Mouse (Mus musculus): ENCODE results near the gene Mafk. TPM values are rescaled to one million over a fixed set of nuclear protein-coding genes. Genes with fewer than 3 reads are reported as not detected.

Mafk gene
- total RNA-seq, 2 experiments from 2014 or later = 8.2 to 8.8 TPM

DNA sequence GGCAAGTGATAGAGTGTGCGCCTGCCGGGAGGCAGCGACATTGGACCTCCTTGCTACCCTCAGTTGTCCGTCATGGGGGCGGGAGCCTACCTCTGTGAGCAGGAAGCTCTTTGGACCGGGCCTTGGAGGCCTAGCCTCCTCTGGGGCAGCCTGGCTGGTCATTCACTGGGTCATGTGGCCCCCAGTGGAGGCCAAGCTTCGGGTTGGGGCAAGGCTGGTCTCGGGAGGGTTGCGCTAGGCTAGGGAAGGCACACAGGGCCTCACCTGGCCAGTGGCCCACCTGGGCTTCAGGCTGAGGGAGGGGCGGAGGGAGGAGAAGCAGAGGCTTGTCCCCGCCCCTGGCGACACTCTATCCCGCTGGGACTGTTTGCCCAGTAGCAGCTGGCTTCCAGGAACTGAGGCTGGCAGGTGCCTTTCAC, 22.7 kb downstream of the Mafk start:
- no peak for DNase-seq (ENCODE audit: low spot score in 2 of 2)
- intact Hi-C loops (cut with DNase I) = no loop called here

DNA sequence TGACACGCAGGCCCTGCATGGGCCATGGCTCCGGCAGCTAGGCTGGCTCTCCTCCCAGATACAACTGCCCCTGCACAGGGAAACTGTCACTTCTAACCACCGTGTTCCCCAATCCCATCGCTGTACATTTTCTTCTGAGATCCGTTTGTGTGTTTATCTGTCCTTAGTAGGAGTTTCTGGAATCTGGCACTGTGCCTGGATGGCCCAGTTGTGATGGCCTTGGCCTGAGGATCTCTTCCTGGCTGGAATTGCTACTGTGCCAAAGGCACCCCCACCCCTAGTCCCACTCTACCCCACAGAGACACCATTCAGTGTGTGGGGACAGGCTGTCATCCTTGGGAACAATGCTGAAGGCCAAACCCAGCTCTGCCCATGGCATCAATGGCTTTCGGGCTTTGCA, 24.7 kb downstream of the Mafk start:
- intact Hi-C loops (cut with DNase I) = no loop called here
- DNase-seq (ENCODE audit: low spot score in 2 of 2) = no peak

DNA sequence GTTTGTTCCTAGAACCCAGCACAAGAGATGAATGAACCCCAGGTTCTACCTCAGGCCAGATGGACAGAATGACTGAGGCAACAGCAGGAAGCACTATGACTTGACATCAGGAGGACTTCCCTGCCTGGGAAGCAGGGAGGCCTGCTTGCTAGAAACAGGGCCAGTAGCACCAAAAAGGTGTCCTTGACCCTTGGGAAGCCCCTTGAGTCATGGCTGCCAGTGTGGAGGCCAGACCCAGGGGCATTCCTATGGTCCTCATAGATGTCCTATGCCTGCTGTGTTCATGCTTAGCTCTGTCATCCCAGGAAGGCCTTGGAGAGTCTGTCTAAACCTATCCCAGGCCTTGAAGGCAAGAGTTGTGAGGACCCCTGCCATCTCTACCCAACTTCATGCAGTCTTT, 25.1 kb downstream of the Mafk start:
- intact Hi-C loops (cut with DNase I) = no loop called here
- DNase-seq (ENCODE audit: low spot score in 2 of 2) = no peak

DNA sequence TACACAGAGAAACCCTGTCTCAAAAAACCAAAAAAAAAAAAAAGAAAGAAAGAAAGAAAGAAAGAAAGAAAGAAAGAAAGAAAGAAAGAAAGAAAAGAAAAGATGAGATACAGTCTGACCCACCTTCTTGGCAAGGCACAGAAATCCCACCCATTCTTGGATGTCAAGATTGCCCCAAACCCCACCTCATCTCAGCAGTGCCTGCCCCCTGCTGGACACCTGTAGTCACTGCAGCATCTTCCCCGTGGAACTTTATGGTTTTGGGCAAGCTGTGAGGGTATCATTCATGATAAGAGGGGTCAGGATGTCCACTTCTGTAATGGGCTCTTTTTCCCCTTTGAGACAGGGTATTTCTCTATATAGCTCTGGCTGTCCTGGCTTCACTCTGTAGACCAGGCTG, 26.0 kb downstream of the Mafk start:
- intact Hi-C loops (cut with DNase I) = no loop called here
- DNase-seq (ENCODE audit: low spot score in 2 of 2) = no peak

DNA sequence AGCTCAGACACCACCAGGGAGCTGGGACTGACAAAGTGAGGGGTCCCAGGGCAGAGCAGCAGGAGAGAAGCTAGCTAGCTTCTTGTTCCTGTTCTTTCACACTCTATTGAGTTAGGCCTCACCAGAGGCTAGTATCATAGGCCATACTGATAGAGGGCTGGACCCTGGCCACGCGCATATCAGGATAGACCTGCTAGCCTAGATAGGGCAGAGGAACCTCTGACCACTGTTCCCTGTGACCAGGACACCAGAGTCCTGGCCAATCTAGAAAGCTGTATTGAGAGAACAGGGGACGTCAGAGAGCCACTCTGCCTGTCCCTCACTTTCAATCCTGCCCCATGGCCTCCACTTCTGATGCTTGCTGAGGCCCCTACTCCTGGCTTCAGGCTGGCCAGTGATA, 26.7 kb downstream of the Mafk start:
- intact Hi-C loops (cut with DNase I) = no loop called here
- DNase-seq (ENCODE audit: low spot score in 2 of 2) = no peak

DNA sequence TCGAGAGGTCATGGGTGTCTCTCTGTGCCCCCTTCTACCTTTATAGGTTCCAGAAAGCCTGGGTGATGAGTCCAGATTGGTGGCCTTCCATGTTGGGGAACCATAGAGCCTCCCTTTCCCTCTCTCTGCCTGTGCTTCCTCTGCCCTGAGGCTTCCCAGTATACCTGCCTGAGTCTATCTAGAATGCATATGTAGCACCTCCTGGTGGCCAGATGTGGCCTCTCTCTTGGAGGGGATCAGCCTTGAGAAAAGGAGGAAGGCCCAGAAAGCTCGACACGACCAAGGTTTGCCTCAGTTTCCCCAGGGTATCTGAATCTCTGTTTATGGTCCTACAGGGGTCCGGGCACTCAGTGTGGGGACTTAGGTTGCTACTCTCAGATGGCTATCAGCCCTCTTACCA, 27.5 kb downstream of the Mafk start:
- DNase-seq (ENCODE audit: low spot score in 2 of 2) = no peak
- intact Hi-C loops (cut with DNase I) = no loop called here

DNA sequence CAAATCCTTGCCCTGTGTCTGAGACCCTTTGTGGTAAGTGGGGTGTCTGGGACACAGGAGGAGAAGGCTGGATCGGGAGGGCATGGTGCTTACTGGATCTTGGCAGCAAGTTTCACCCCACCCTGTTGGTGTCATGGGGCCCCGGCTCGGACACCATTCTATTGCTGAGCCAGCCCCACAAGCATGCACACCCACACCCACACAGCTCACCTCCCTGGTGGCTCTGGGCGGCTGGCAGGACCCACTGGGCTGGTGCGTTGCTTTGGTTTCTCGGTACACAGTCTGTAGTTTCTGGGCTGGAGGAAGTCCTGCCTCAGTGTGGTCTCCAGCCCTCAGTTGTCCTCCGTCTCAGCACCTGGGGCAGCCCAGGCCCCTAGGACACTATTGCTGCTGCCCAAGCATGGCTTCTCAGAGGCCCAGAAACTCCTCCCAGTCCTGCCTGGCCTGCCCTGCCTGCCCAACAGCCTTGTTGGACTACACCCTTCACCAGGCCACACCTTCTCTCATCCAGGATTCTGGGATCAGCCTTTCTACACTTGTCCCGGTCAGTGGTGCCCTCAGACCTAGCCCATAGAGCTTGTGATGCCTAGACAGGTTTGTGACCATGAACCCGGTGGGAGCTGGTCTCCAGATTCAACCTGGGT, 28.3 kb downstream of the Mafk start, which contains the start of gene Tmem184a:
TSS of gene Tmem184a (minus strand) at position 380 of the 644 bp plus-strand sequence.
- intact Hi-C loops (cut with DNase I) = no loop called here
- DNase-seq (ENCODE audit: low spot score in 2 of 2) = no peak

DNA sequence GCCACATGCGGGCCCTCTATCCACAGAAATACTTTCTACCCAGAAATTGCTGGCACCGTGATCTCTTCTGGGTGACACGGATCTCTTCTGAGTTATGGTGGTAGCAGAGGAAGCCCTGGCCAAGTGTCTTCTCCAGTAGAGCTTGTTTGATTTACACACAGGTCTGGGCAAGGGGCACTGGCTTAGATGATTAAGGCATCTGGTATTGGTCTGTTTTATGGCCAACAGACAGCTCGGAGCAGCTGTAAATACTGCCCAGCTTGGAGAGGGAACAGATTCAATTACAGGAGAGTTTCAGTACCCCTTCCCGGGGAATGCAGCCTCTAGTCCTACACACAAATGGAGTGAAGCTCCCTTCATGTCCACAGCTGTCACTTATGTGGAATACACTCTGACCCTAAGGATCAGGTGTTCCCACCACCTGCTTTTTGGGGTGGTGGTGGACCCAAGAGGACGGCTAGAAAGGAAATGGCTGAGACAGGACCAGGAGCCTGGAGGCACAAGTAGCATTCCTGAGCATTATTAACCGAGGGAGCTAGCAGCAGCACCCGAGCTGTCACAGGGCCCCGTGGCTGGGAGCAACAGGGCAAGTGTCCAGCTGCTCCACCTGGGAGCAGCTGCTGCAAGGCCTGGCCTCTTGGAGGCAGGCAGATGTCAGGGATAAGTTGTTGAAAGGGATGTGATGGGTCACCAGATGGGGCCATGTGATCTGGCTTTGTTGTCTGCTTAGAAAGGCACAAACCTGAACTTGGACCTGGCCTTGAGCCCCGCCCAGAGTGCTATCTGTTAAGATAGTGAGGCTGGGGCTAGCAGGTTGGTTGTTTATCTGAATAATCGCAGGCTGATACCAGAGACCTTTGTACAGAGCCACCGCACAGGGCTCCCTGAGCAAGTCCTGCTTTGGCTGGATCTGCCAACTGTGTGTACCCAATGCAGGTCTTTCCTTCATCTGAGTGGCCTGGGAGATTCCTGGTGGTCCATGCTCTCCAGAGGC, 30.4 kb downstream of the Mafk start:
- DNase-seq (ENCODE audit: low spot score in 2 of 2) = no peak
- intact Hi-C loops (cut with DNase I) = no loop called here

DNA sequence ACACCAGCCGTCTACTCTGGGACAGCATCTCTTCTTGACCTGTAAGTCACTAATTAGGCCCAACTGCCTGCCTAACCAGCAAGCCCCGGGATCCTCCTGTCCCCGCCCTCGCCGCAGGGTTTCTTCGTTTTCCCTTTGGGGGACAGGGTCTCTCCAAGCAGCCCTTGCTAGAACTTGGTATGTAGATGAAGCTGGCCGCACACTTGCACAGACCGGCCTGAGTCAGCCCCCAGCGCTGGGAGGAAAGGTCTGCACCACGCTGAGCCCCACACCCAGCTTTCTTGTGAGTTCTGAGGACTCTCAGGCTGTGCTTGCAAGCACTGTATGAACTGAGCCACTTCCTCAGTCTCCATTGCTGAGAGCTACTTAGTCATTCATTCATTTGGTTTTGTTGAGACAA, 33.2 kb downstream of the Mafk start:
- DNase-seq (ENCODE audit: low spot score in 2 of 2) = no peak
- intact Hi-C loops (cut with DNase I) = no loop called here

DNA sequence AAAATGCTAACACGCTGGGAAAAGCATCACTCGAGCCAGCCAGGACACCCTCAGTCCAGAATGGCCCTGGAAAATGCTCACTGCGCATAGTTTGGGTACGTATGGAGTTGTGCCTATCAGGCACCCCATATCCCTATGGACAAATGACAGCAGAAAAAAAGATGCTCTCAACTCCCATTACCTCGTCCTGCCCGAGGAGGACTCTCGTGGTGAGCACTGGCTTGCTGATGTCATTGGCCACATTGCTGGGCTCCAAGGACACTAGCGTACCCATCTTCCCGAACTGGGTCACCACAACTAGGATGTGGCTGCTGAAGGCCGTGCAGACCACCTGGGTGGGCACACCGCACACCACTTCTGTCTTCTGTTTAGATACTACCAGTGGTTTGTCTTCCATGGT, 34.6 kb downstream of the Mafk start:
- intact Hi-C loops (cut with DNase I) = loop anchor here (5.0 kb wide), 1 partner anchor 49 kb away; the partner anchor contains the start of gene Ints1
- DNase-seq (ENCODE audit: low spot score in 2 of 2) = no peak

DNA sequence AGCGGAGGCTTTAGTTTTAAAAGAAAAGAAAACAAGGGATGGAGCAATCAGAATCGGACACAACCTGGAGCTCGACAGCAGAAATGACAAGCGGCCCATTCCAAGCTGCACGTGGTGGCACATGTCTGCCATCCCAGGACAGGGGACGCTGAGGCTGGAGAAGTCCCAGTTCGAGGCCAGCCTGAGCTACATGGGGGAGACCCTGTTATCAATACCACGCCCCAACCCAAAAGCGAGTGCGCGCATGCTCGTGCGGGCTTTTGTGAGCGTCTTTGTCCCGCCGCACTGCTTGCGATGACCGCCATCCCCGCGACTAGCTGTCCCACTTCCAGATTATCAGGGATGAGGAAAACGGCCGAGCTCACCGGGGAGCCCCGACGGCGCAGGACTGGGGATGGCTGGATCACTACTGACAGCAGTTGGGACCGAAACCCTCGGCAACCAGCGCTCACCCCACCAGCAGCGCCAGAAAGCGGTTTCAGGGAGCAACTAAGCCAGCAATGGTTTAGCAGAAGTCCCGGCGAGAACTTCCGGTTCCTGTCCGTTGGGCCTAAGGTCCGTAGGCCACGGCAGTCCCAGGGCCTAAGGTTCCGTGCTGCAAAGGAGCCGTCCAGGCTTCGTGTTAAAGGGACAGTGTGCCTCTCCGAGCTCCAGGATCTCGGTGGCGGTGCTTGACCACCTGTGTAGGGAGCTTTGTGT, 35.2 kb downstream of the Mafk start, which contains the start of the genes Gm26938 and Psmg3:
TSS of gene Gm26938 (minus strand) at position 51 of the 699 bp plus-strand sequence.
TSS of gene Psmg3 (minus strand) at position 529 of the 699 bp plus-strand sequence.
- intact Hi-C loops (cut with DNase I) = loop anchor here (5.0 kb wide), 1 partner anchor 49 kb away; the partner anchor contains the start of gene Ints1
- peak; percentile 91 to 92 for DNase-seq (ENCODE audit: low spot score in 2 of 2)

DNA sequence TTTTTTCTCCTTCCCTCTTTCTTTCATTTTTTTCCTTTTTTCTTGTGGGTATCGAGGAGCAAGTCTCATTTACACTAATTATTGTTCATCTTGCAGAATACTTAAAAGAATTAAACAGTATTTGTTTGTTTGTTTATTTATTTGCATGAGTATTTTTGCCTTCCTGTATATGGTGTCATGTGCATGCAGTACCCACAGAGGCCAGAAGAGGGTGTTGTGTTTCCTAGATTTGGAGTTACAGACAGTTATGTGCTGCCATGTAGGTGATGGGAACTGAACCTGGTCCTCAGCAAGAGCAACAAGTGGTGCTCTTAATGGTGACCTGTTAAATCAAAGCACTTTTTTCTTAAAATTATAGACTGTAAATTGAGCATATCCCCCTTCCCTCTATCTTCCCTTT, 36.3 kb downstream of the Mafk start:
- DNase-seq (ENCODE audit: low spot score in 2 of 2) = no peak
- intact Hi-C loops (cut with DNase I) = loop anchor here (5.0 kb wide), 1 partner anchor 50 kb away; the partner anchor contains the start of gene Ints1

DNA sequence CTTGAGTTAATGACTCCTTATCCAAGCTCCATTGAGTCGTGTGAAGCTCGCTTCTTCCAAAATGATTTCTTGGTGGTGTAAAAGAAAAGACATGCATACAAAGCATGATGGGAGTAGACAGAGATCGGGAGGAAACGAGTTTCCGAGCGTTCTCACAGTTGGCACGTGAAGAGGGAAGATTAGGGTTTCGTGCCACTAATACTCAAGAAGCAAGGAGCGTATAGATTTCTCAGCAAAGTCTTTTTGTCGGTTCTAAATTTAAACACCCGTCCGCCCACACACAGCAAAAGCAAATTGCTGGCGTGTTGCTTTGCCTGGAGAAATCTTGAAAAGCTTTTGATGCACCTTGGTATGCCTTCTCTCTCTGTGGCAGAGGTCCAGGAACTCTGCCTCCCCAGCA, 38.1 kb downstream of the Mafk start:
- intact Hi-C loops (cut with DNase I) = loop anchor here (5.0 kb wide), 1 partner anchor 52 kb away; the partner anchor contains the start of gene Ints1
- DNase-seq (ENCODE audit: low spot score in 2 of 2) = peak; percentile 31 to 42

DNA sequence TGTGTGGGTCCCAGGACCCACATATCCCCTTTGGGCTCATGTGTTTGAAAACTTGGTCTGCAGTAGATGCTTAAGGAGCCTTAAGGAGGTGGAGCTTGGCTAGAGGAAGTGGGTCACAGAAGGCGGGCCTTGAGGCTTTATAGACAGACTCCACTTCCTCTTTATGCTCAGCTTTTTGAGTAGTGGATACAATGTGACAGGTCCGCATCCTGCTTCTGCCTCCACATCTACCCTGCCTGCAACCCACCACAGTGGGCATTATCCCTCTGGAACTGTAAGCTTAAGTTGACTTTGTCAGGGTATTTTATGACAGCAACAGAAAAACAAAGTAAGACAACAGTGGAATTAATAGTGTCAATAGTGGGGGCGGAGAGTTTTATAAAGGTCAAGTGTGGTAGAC, 39.4 kb downstream of the Mafk start:
- intact Hi-C loops (cut with DNase I) = loop anchor here (10.0 kb wide), 1 partner anchor 314 kb away; no protein-coding TSS in a partner anchor
- DNase-seq (ENCODE audit: low spot score in 2 of 2) = no peak

DNA sequence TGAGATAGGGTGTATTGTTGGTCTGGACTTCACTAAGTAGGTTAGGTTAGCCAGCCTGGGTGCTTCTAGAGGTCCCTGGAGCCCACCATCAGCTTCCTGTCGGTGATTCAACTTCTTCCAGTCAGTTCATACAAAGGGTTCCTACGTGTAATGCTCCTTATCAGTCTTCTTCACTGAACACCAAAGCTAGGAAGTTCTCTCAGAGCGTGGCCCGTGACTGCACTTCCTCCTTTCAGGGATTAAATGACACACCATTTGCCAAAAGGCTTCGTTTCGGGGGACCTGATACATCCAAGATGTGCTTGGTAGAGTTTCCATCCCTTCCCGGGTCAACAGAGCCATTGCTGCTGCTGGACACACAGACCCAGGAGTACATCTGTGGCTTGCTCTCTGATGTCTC, 40.8 kb downstream of the Mafk start:
- intact Hi-C loops (cut with DNase I) = loop anchor here (10.0 kb wide), 1 partner anchor 313 kb away; no protein-coding TSS in a partner anchor
- DNase-seq (ENCODE audit: low spot score in 2 of 2) = no peak

DNA sequence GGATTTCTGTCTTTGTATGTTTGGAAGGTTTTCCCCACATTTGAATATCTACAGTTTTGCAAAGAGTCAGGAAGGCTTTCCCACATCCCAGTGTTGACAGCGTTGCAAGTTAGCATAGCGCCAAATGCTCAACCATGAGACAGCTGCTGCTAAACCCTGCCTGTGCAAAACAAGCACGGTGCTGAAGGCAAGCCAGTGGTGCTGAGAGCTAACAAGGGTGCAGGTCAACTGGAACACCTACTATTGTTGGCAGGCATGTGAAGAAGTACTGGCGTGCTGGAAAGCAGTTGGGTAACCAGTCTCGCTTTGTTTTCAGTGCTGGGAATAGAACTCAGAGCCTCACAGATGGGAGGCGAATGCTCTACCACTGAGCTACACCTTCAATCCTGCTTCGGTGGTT, 44.4 kb downstream of the Mafk start:
- DNase-seq (ENCODE audit: low spot score in 2 of 2) = no peak
- intact Hi-C loops (cut with DNase I) = loop anchor here (5.0 to 10.0 kb wide), 4 partner anchors 309 to 577 kb away; partner anchors contain the start of gene Mrm2

DNA sequence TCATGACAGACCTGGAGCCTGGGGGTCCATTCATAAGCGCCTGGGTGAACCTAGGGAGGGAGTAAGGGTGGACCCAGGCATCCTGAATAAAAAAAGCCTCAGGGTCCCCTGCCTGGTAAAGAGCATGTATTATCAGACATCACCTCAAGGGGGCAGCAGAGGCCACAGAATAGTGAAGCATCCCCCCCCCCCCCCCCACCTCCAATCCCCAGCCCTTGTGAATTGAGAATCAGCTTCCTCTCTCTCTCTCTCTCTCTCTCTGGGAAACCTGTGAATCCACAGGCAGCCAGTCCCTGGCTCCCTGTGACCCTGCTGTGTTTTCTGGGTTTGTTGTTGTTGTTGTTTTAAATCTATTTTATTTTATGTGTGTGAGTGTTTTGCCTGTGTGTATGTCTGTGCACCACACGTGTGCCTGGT, 47.2 kb downstream of the Mafk start:
- DNase-seq (ENCODE audit: low spot score in 2 of 2) = no peak
- intact Hi-C loops (cut with DNase I) = loop anchor here (5.0 to 10.0 kb wide), 4 partner anchors 306 to 574 kb away; partner anchors contain the start of gene Mrm2

DNA sequence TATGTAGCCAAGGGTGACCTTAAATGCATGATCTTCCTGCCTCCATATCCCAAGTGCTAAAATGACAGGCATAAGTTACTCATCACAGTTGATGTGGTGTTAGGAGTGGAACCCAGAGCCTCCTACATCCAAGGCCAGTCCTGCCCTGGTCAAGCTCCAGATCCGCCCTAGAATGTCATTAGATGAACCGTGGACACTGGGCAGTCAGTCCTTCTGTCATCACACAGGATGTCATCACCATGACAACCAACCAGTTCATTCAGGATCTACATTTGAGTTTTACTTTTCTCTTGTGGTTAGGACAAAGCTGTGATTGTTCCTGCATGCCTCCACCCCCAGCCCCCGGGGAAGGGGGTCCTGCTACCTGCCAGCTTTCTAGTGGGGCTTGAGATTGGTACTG, 47.8 kb downstream of the Mafk start:
- no peak for DNase-seq (ENCODE audit: low spot score in 2 of 2)
- intact Hi-C loops (cut with DNase I) = loop anchor here (5.0 to 10.0 kb wide), 4 partner anchors 306 to 573 kb away; partner anchors contain the start of gene Mrm2

DNA sequence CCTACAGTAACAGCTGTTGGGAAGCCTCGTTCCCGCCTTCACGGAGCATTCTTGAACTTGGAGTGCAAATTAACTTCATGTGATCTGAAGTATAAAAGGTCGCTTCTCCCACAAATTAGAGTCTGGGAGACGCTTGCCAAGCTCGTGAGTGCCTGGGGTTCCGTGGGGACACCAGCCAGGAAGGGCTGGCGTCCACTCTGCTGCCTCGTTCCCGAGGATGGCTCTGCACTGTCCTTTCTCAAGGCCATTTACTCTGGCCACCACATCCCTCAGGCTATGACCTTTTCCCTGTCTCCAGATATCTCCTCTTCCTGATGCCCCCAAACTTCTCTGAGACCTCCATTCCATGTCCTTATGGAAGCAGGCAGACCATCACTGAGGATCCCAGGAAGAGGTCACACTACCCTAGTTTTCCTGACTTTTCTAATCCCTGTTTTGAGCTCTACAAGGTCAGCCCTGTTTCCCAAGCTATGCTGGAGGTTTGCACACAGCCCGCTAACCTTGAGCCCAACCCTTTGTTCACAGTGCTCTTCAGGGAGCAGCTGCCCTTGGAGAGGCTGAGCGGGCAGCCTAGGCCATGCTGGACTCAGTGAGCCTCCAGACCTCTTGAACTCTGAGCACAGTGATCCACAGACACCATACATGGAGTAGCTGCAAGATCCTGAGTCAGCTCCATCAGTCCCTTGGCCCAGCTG, 58.5 kb downstream of the Mafk start:
- intact Hi-C loops (cut with DNase I) = loop anchor here (10.0 kb wide), 1 partner anchor 345 kb away; no protein-coding TSS in a partner anchor
- no peak for DNase-seq (ENCODE audit: low spot score in 2 of 2)
